In the genomic region with DNA sequence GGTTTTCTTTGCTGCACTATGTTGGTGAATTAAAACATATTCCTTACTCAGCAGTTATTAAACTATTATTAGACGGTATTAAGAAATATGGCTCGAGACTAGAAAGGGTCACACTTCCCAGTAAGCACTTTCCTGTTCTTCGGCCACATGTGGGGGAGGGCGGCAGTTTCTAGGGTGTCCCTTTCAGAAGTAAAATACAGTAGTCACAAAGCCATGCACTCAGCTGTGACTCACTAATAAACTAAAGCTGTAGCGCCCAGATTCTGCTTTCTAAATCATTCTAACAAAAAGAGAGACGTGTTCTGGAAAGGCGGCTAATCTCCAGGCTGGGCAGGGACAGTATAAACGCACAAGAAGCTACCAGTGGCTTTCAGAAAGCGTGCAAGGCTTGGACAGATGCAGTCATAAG, we compare ENCODE assay signal across 11 mouse cellular contexts. TPM values are rescaled to one million over a fixed set of nuclear protein-coding genes. Genes with fewer than 3 reads are reported as not detected.
DNase-seq lines count a peak whose midpoint lies in the region; ATAC-seq lines count a peak whose summit lies in the region.
"Had no signal": no experiment of that assay in that cellular context is flagged by ENCODE, and none has a peak within 500 bp of the region (broad histone marks: within the 10 kb centered on the region; RNA-seq: fewer than 3 reads in every experiment).

No protein-coding gene starts in this region.

- no peak for DNase-seq in heart, embryonic 10.5 days (ENCODE audit: low spot score)
- no peak for DNase-seq in heart, adult 9 months (ENCODE audit: low spot score in 2 of 2)
- no peak for DNase-seq in lung, postnatal 14 days
- peak; percentile 59 for DNase-seq in kidney, postnatal 14 days
- no peak for DNase-seq in spleen, postnatal 14 days (ENCODE audit: low spot score in 2 of 2)
- no peak for DNase-seq in embryo, embryonic 10 days (ENCODE audit: low spot score)
- DNase-seq: cerebellum, adult 11 months; lung, adult 18-20 months had no signal

- H3K9me3 ChIP-seq in heart, embryonic 10.5 days = no peaks in the 10 kb centered on the region
- no peaks in the 10 kb centered on the region for H3K9me3 ChIP-seq in lung, embryonic 16.5 days (ENCODE audit: control insufficient read depth, low read length)
- H3K9me3 ChIP-seq in stomach, embryonic 16.5 days (replicated peaks; ENCODE audit: control insufficient read depth, low read length) = no peaks in the 10 kb centered on the region
- H3K9me3 ChIP-seq: embryonic facial prominence, embryonic 12.5 days had no signal

- no peak overlapping the region for H3K9ac ChIP-seq in lung, embryonic 16.5 days (ENCODE audit: low read length)
- no peak overlapping the region for H3K9ac ChIP-seq in stomach, embryonic 16.5 days (ENCODE audit: low read length)
- H3K9ac ChIP-seq: embryonic facial prominence, embryonic 12.5 days had no signal

- H3K27ac ChIP-seq in heart, embryonic 10.5 days = peak overlapping the region; percentile 47; the same call in 1 of the 2 replicates
- H3K27ac ChIP-seq in lung, embryonic 16.5 days (ENCODE audit: low read length) = peak overlapping the region; percentile 34
- H3K27ac ChIP-seq in stomach, embryonic 16.5 days (ENCODE audit: low read length) = peak overlapping the region; percentile 53; the same call in 1 of the 2 replicates
- H3K27ac ChIP-seq: embryonic facial prominence, embryonic 12.5 days had no signal

- ATAC-seq in lung, embryonic 16.5 days (ENCODE audit: low read depth) = no peak
- ATAC-seq in stomach, embryonic 16.5 days (ENCODE audit: insufficient read depth, low FRiP score) = no peak

- H3K4me3 ChIP-seq in heart, embryonic 10.5 days = no peak overlapping the region
- no peak overlapping the region for H3K4me3 ChIP-seq in lung, embryonic 16.5 days (ENCODE audit: low read length)
- no peak overlapping the region for H3K4me3 ChIP-seq in stomach, embryonic 16.5 days (replicated peaks; ENCODE audit: low read length)
- H3K4me3 ChIP-seq: embryonic facial prominence, embryonic 12.5 days had no signal

- H3K4me2 ChIP-seq in lung, embryonic 16.5 days (ENCODE audit: low read depth, low read length) = no peak overlapping the region
- H3K4me2 ChIP-seq in stomach, embryonic 16.5 days (ENCODE audit: low read depth, low read length) = no peak overlapping the region
- H3K4me2 ChIP-seq: embryonic facial prominence, embryonic 12.5 days had no signal

- H3K36me3 ChIP-seq in heart, embryonic 10.5 days = no peaks in the 10 kb centered on the region
- no peaks in the 10 kb centered on the region for H3K36me3 ChIP-seq in lung, embryonic 16.5 days (ENCODE audit: control insufficient read depth, insufficient read depth, low read length)
- no peaks in the 10 kb centered on the region for H3K36me3 ChIP-seq in stomach, embryonic 16.5 days (ENCODE audit: control insufficient read depth, insufficient read depth, low read length)
- H3K36me3 ChIP-seq: embryonic facial prominence, embryonic 12.5 days had no signal

- no peaks in the 10 kb centered on the region for H3K27me3 ChIP-seq in heart, embryonic 10.5 days (ENCODE audit: insufficient read depth, poor library complexity, severe bottlenecking)
- no peaks in the 10 kb centered on the region for H3K27me3 ChIP-seq in lung, embryonic 16.5 days (ENCODE audit: control insufficient read depth, insufficient read depth, low read depth, low read length)
- no peaks in the 10 kb centered on the region for H3K27me3 ChIP-seq in stomach, embryonic 16.5 days (ENCODE audit: control insufficient read depth, insufficient read depth, low read length)
- H3K27me3 ChIP-seq: embryonic facial prominence, embryonic 12.5 days had no signal

- peaks cover 41% of the 10 kb centered on the region for H3K4me1 ChIP-seq in heart, embryonic 10.5 days
- peaks cover 13% of the 10 kb centered on the region for H3K4me1 ChIP-seq in lung, embryonic 16.5 days (replicated peaks; ENCODE audit: control insufficient read depth, insufficient read depth, low read length)
- peaks cover 14% of the 10 kb centered on the region for H3K4me1 ChIP-seq in stomach, embryonic 16.5 days (ENCODE audit: control insufficient read depth, insufficient read depth, low read length)

- WGBS in heart, embryonic 10.5 days = 60% methylated on average over 9 of the region's 9 CpGs
- WGBS in lung, embryonic 16.5 days = 43% methylated on average over 9 of the region's 9 CpGs
- WGBS in stomach, embryonic 16.5 days = 44% methylated on average over 9 of the region's 9 CpGs

RNA-seq across cellular contexts. Expression of a gene that starts 23.3 kb away (rescaled TPM):
- 43.2 and 43.9 TPM in 2 replicates for polyA plus RNA-seq in heart, embryonic 10.5 days (2016; fragmentation: Nextera tagmentation; extraction: Ambion mirVana)
- polyA plus RNA-seq in lung, embryonic 16.5 days (2015; fragmentation: Nextera tagmentation; extraction: Ambion mirVana) = 65.0 and 69.3 TPM in 2 replicates
- polyA plus RNA-seq in stomach, embryonic 16.5 days (2015; fragmentation: Nextera tagmentation; extraction: Ambion mirVana) = 47.2 and 47.3 TPM in 2 replicates

RNA-seq across cellular contexts. Expression of a gene that starts 55.8 kb away (rescaled TPM):
- 29.6 and 37.0 TPM in 2 replicates for polyA plus RNA-seq in heart, embryonic 10.5 days (2016; fragmentation: Nextera tagmentation; extraction: Ambion mirVana)
- polyA plus RNA-seq in lung, embryonic 16.5 days (2015; fragmentation: Nextera tagmentation; extraction: Ambion mirVana) = 56.8 and 61.5 TPM in 2 replicates
- 52.3 and 58.1 TPM in 2 replicates for polyA plus RNA-seq in stomach, embryonic 16.5 days (2015; fragmentation: Nextera tagmentation; extraction: Ambion mirVana)
